Mouse (Mus musculus) erythroblast, embryonic 14.5 days (primary cell): ENCODE results near the gene Zfp652.

Experiments
- GATA1 ChIP-seq: IDR thresholded peaks from 2 replicates; pipeline ENCODE4 v1.6.1; 2012; ENCODE audit warnings: low read length, inconsistent platforms, mixed read lengths
- TAL1 ChIP-seq: IDR thresholded peaks from 3 replicates; pipeline ENCODE4 v1.6.1; 2012; ENCODE audit warnings: low read length, inconsistent platforms, mixed read lengths

GRCm38 (mm10) chr11:95832129-95833005 is 119.9 kb downstream of the Zfp652 start:
- no peak for TF ChIP-seq TAL1
- no peak for TF ChIP-seq GATA1
